ENCODE assay signal across 17 mouse cellular contexts in genomic region chr13:6461363-6461762, GRCm38 (mm10).
DNase-seq lines count a peak whose midpoint lies in the region; ATAC-seq and TF ChIP-seq lines count a peak whose summit lies in the region.
"Had no signal": no experiment of that assay in that cellular context is flagged by ENCODE, and none has a peak within 500 bp of the region (broad histone marks: within the 10 kb centered on the region; RNA-seq: fewer than 3 reads in every experiment).

No protein-coding gene starts in this region.

- TF ChIP-seq POLR2A in liver, adult 2 months (IDR thresholded peaks at IDR 0.05; ENCODE audit: extremely low read depth, insufficient read depth, low read length): no peak

- intact Hi-C loops in gastrocnemius, adult 2 months (cut with DNase I): no loop called here

- H3K79me2 ChIP-seq in liver, adult 2 months (ENCODE audit: control insufficient read depth, insufficient read depth, low read length): no peaks in the 10 kb centered on the region

- TF ChIP-seq CTCF in gastrocnemius, adult 2 months (IDR thresholded peaks at IDR 0.05): no peak
- no peak for TF ChIP-seq CTCF in liver, adult 2 months (IDR thresholded peaks at IDR 0.05; ENCODE audit: low read depth, low read length)

- H3K9ac ChIP-seq in liver, adult 2 months (ENCODE audit: low read depth, low read length): no peak overlapping the region
- H3K9ac ChIP-seq in intestine, embryonic 16.5 days (ENCODE audit: low read depth, low read length): no peak overlapping the region
- H3K9ac ChIP-seq: forebrain, embryonic 13.5 days; forebrain, postnatal 0 days; heart, embryonic 12.5 days; hindbrain, embryonic 15.5 days had no signal

- H3K4me2 ChIP-seq in intestine, embryonic 16.5 days (ENCODE audit: low read depth, low read length): no peak overlapping the region
- H3K4me2 ChIP-seq: forebrain, embryonic 13.5 days; heart, embryonic 12.5 days; hindbrain, embryonic 15.5 days had no signal

- no peaks in the 10 kb centered on the region for H3K36me3 ChIP-seq in liver, adult 2 months (ENCODE audit: control insufficient read depth, insufficient read depth, low read length)
- H3K36me3 ChIP-seq in intestine, embryonic 16.5 days (ENCODE audit: control insufficient read depth, insufficient read depth, low read length): no peaks in the 10 kb centered on the region
- H3K36me3 ChIP-seq: heart, embryonic 12.5 days; hindbrain, embryonic 10.5 days; hindbrain, embryonic 15.5 days had no signal

- no peaks in the 10 kb centered on the region for H3K9me3 ChIP-seq in intestine, embryonic 16.5 days (ENCODE audit: control insufficient read depth, low read length)
- H3K9me3 ChIP-seq: forebrain, embryonic 13.5 days; heart, embryonic 12.5 days; hindbrain, embryonic 10.5 days; hindbrain, embryonic 15.5 days had no signal

- WGBS in liver, adult 2 months: 79% methylated on average over 6 of the region's 6 CpGs
- 81% methylated on average over 6 of the region's 6 CpGs for WGBS in intestine, embryonic 16.5 days

- ATAC-seq in megakaryocyte progenitor cell, adult 5-6 weeks (replicated peaks; ENCODE audit: poor library complexity): peak; percentile 50
- no peak for ATAC-seq in intestine, embryonic 16.5 days
- ATAC-seq: forebrain, embryonic 13.5 days; forebrain, postnatal 0 days had no signal

- H3K4me3 ChIP-seq in gastrocnemius, adult 2 months: no peak overlapping the region
- H3K4me3 ChIP-seq in liver, adult 2 months (ENCODE audit: insufficient read depth, low read depth, low read length): no peak overlapping the region
- no peak overlapping the region for H3K4me3 ChIP-seq in intestine, embryonic 16.5 days (ENCODE audit: low read length)
- H3K4me3 ChIP-seq: forebrain, embryonic 13.5 days; heart, embryonic 12.5 days; hindbrain, embryonic 10.5 days; hindbrain, embryonic 15.5 days had no signal

- peak overlapping the region; percentile 24; the same call in 1 of the 2 replicates for H3K27ac ChIP-seq in gastrocnemius, adult 2 months
- H3K27ac ChIP-seq in liver, adult 2 months (replicated peaks; ENCODE audit: insufficient read depth, low read depth, low read length): no peak overlapping the region
- H3K27ac ChIP-seq in intestine, embryonic 16.5 days (ENCODE audit: low read length): no peak overlapping the region
- H3K27ac ChIP-seq: forebrain, embryonic 13.5 days; hindbrain, embryonic 10.5 days; hindbrain, embryonic 15.5 days had no signal

- no peaks in the 10 kb centered on the region for H3K4me1 ChIP-seq in liver, adult 2 months (ENCODE audit: control insufficient read depth, insufficient read depth, low read length)
- no peaks in the 10 kb centered on the region for H3K4me1 ChIP-seq in intestine, embryonic 16.5 days (ENCODE audit: control insufficient read depth, insufficient read depth, low read length)
- H3K4me1 ChIP-seq: forebrain, embryonic 13.5 days; heart, embryonic 12.5 days; hindbrain, embryonic 10.5 days; hindbrain, embryonic 15.5 days had no signal

- no peak for DNase-seq in gastrocnemius, adult 2 months
- no peak for DNase-seq in gastrocnemius, postnatal 4 days (ENCODE audit: low spot score in 2 of 2)
- DNase-seq in liver, adult 2 months (ENCODE audit: extremely low read depth, low read depth, low spot score): peak; percentile 3
- DNase-seq in liver: no peak
- peak; percentile 44 for DNase-seq in fibroblast of lung, adult 2 months (ENCODE audit: low read depth)
- DNase-seq in neural tube, embryonic 10.5 days (ENCODE audit: extremely low spot score, low spot score): no peak
- DNase-seq: adrenal gland, postnatal 10 days; cerebellum, adult 11-12 months; forebrain, postnatal 0 days; gastrocnemius, postnatal 10 days; kidney, adult 11 months had no signal

- H3K27me3 ChIP-seq in liver, adult 2 months (ENCODE audit: control insufficient read depth, insufficient read depth, low read length): no peaks in the 10 kb centered on the region
- H3K27me3 ChIP-seq in intestine, embryonic 16.5 days (replicated peaks; ENCODE audit: control insufficient read depth, insufficient read depth, low read length): no peaks in the 10 kb centered on the region
- H3K27me3 ChIP-seq: forebrain, embryonic 13.5 days; heart, embryonic 12.5 days; hindbrain, embryonic 15.5 days had no signal

Comparison
In these comparisons a context has a peak if more than half of its experiments do, and no peak if none do; other contexts are left out.
1. DNase-seq: peak in liver, adult 2 months (single experiment) and fibroblast of lung, adult 2 months (single experiment); none in gastrocnemius, adult 2 months (single experiment), gastrocnemius, postnatal 4 days (0 of 2), liver (single experiment) and neural tube, embryonic 10.5 days (single experiment).